Mouse (Mus musculus): Measurements from ENCODE around the gene Dkkl1.

- TF ChIP-seq CTCF (IDR thresholded peaks at IDR 0.05; ENCODE audit: low read depth, low read length), result no peak
- TF ChIP-seq POLR2A (IDR thresholded peaks at IDR 0.05; ENCODE audit: insufficient read depth, low read length), result no peak
These were observed 19.2 kb upstream of the Dkkl1 start for GRCm38 (mm10) chr7:45231192-45231591.
